Mouse (Mus musculus): ENCODE results near the gene Cyb561. TPM values are rescaled to one million over a fixed set of nuclear protein-coding genes. Genes with fewer than 3 reads are reported as not detected.

Gene Cyb561
- polyA plus RNA-seq, 1 experiment, result 37.0 TPM

GRCm38 (mm10) chr11:105913580-105913979, 39.6 kb downstream of the Cyb561 start:
- DNase-seq, result no peak
- no peaks in the 10 kb centered on the region for H3K4me1 ChIP-seq (ENCODE audit: control insufficient read depth, insufficient read depth, low read length)
- H3K27me3 ChIP-seq (ENCODE audit: control insufficient read depth, insufficient read depth, low read length), result no peaks in the 10 kb centered on the region
- WGBS, result 60% methylated on average over 5 of the region's 5 CpGs
- H3K4me3 ChIP-seq (replicated peaks; ENCODE audit: insufficient read depth, low read depth, low read length), result no peak overlapping the region
- TF ChIP-seq POLR2A (IDR thresholded peaks at IDR 0.05; ENCODE audit: borderline replicate concordance, insufficient read depth, low read length), result no peak
- no peak for TF ChIP-seq CTCF (IDR thresholded peaks at IDR 0.05; ENCODE audit: borderline replicate concordance, insufficient read depth, low read depth, low read length)
- no peak overlapping the region for H3K27ac ChIP-seq (ENCODE audit: insufficient read depth, low read length)

GRCm38 (mm10) chr11:105911592-105912375, 41.4 kb downstream of the Cyb561 start:
- Histone ChIP-seq H3K27ac (ENCODE audit: insufficient read depth, low read length) (no peak overlapping the region), H3K27me3 (ENCODE audit: control insufficient read depth, insufficient read depth, low read length) (no peaks in the 10 kb centered on the region), H3K4me1 (ENCODE audit: control insufficient read depth, insufficient read depth, low read length) (no peaks in the 10 kb centered on the region), H3K4me3 (replicated peaks; ENCODE audit: insufficient read depth, low read depth, low read length) (no peak overlapping the region)
- WGBS, result 25% methylated on average over 4 of the region's 4 CpGs
- DNase-seq, result peak; percentile 74 to 76
- TF ChIP-seq POLR2A (IDR thresholded peaks at IDR 0.05; ENCODE audit: borderline replicate concordance, insufficient read depth, low read length) (no peak), CTCF (IDR thresholded peaks at IDR 0.05; ENCODE audit: borderline replicate concordance, insufficient read depth, low read depth, low read length) (peak; percentile 66)

GRCm38 (mm10) chr11:105911149-105911548, 42.0 kb downstream of the Cyb561 start:
- TF ChIP-seq CTCF (IDR thresholded peaks at IDR 0.05; ENCODE audit: borderline replicate concordance, insufficient read depth, low read depth, low read length) (no peak), POLR2A (IDR thresholded peaks at IDR 0.05; ENCODE audit: borderline replicate concordance, insufficient read depth, low read length) (no peak)
- Histone ChIP-seq H3K27me3 (ENCODE audit: control insufficient read depth, insufficient read depth, low read length) (no peaks in the 10 kb centered on the region), H3K27ac (ENCODE audit: insufficient read depth, low read length) (no peak overlapping the region), H3K4me3 (replicated peaks; ENCODE audit: insufficient read depth, low read depth, low read length) (no peak overlapping the region), H3K4me1 (ENCODE audit: control insufficient read depth, insufficient read depth, low read length) (no peaks in the 10 kb centered on the region)
- DNase-seq, result no peak

GRCm38 (mm10) chr11:105909617-105910016, 43.5 kb downstream of the Cyb561 start:
- H3K4me3 ChIP-seq (replicated peaks; ENCODE audit: insufficient read depth, low read depth, low read length), result no peak overlapping the region
- no peak overlapping the region for H3K27ac ChIP-seq (ENCODE audit: insufficient read depth, low read length)
- H3K27me3 ChIP-seq (ENCODE audit: control insufficient read depth, insufficient read depth, low read length), result no peaks in the 10 kb centered on the region
- no peaks in the 10 kb centered on the region for H3K4me1 ChIP-seq (ENCODE audit: control insufficient read depth, insufficient read depth, low read length)
- WGBS, result 75% methylated on average over 2 of the region's 2 CpGs
- DNase-seq, result no peak
- TF ChIP-seq POLR2A (IDR thresholded peaks at IDR 0.05; ENCODE audit: borderline replicate concordance, insufficient read depth, low read length) (no peak), CTCF (IDR thresholded peaks at IDR 0.05; ENCODE audit: borderline replicate concordance, insufficient read depth, low read depth, low read length) (no peak)

GRCm38 (mm10) chr11:105908926-105909325, 44.2 kb downstream of the Cyb561 start:
- TF ChIP-seq POLR2A (IDR thresholded peaks at IDR 0.05; ENCODE audit: borderline replicate concordance, insufficient read depth, low read length) (no peak), CTCF (IDR thresholded peaks at IDR 0.05; ENCODE audit: borderline replicate concordance, insufficient read depth, low read depth, low read length) (no peak)
- Histone ChIP-seq H3K4me1 (ENCODE audit: control insufficient read depth, insufficient read depth, low read length) (no peaks in the 10 kb centered on the region), H3K4me3 (replicated peaks; ENCODE audit: insufficient read depth, low read depth, low read length) (no peak overlapping the region)

GRCm38 (mm10) chr11:105907381-105907780, 45.8 kb downstream of the Cyb561 start:
- WGBS, result 85% methylated on average over 1 of the region's 1 CpGs
- Histone ChIP-seq H3K27me3 (ENCODE audit: control insufficient read depth, insufficient read depth, low read length) (no peaks in the 10 kb centered on the region), H3K4me3 (replicated peaks; ENCODE audit: insufficient read depth, low read depth, low read length) (no peak overlapping the region), H3K27ac (ENCODE audit: insufficient read depth, low read length) (no peak overlapping the region), H3K4me1 (ENCODE audit: control insufficient read depth, insufficient read depth, low read length) (no peaks in the 10 kb centered on the region)
- no peak for DNase-seq
- TF ChIP-seq POLR2A (IDR thresholded peaks at IDR 0.05; ENCODE audit: borderline replicate concordance, insufficient read depth, low read length) (no peak), CTCF (IDR thresholded peaks at IDR 0.05; ENCODE audit: borderline replicate concordance, insufficient read depth, low read depth, low read length) (no peak)

More at GRCm38 (mm10) chr11:105908926-105909325, 44.2 kb downstream of the Cyb561 start:
- DNase-seq, result peak in 1 of 2 experiments; percentile 32
- Histone ChIP-seq H3K27me3 (ENCODE audit: control insufficient read depth, insufficient read depth, low read length) (no peaks in the 10 kb centered on the region), H3K27ac (ENCODE audit: insufficient read depth, low read length) (no peak overlapping the region)
- WGBS, result 43% methylated on average over 8 of the region's 8 CpGs

GRCm38 (mm10) chr11:105905529-105906213, 47.5 kb downstream of the Cyb561 start:
- 65% methylated on average over 4 of the region's 4 CpGs for WGBS
- Histone ChIP-seq H3K4me1 (ENCODE audit: control insufficient read depth, insufficient read depth, low read length) (no peaks in the 10 kb centered on the region), H3K27me3 (ENCODE audit: control insufficient read depth, insufficient read depth, low read length) (no peaks in the 10 kb centered on the region), H3K27ac (ENCODE audit: insufficient read depth, low read length) (no peak overlapping the region), H3K4me3 (replicated peaks; ENCODE audit: insufficient read depth, low read depth, low read length) (no peak overlapping the region)
- no peak for TF ChIP-seq CTCF (IDR thresholded peaks at IDR 0.05; ENCODE audit: borderline replicate concordance, insufficient read depth, low read depth, low read length)
- no peak for TF ChIP-seq POLR2A (IDR thresholded peaks at IDR 0.05; ENCODE audit: borderline replicate concordance, insufficient read depth, low read length)
- no peak for DNase-seq

GRCm38 (mm10) chr11:105902956-105903355, 50.2 kb downstream of the Cyb561 start:
- Histone ChIP-seq H3K27me3 (ENCODE audit: control insufficient read depth, insufficient read depth, low read length) (no peaks in the 10 kb centered on the region), H3K4me3 (replicated peaks; ENCODE audit: insufficient read depth, low read depth, low read length) (no peak overlapping the region), H3K4me1 (ENCODE audit: control insufficient read depth, insufficient read depth, low read length) (no peaks in the 10 kb centered on the region), H3K27ac (ENCODE audit: insufficient read depth, low read length) (no peak overlapping the region)
- TF ChIP-seq CTCF (IDR thresholded peaks at IDR 0.05; ENCODE audit: borderline replicate concordance, insufficient read depth, low read depth, low read length) (no peak), POLR2A (IDR thresholded peaks at IDR 0.05; ENCODE audit: borderline replicate concordance, insufficient read depth, low read length) (no peak)
- WGBS, result 84% methylated on average over 1 of the region's 1 CpGs
- no peak for DNase-seq

All from cerebellum, adult 2 months (tissue).